Mouse (Mus musculus): Measurements from ENCODE around the gene Gm45837. TPM values are rescaled to one million over a fixed set of nuclear protein-coding genes. Genes with fewer than 3 reads are reported as not detected.
A peak's percentile ranks its signal among the peaks of the same experiment; 100 is the strongest.

Gene Gm45837
- total RNA-seq, 1 experiment from 2014 or later = 8.9 TPM

DNA sequence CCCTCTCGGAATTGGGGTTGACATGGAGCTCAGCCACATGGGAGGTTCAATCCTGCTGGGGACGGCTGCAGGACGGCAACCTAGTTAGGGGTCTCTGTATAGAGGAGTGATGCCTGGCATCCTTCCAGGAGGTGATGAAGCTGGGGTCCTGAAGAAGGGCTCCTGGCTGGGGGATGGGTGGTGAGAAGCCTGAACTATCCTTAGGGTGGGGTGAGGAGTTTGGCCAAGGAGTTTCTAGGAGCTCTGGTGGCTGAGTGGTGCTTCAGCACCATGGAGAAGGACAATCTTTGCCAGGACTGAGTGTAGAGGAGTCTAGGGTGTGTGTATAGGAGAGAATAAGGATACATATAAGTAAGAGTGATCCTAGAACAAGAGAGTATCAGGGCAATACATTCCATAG, 11.4 kb downstream of the Gm45837 start:
- no peak for ATAC-seq (replicated peaks; ENCODE audit: insufficient number of reproducible peaks, low FRiP score, low TSS enrichment, poor library complexity, severe bottlenecking)

DNA sequence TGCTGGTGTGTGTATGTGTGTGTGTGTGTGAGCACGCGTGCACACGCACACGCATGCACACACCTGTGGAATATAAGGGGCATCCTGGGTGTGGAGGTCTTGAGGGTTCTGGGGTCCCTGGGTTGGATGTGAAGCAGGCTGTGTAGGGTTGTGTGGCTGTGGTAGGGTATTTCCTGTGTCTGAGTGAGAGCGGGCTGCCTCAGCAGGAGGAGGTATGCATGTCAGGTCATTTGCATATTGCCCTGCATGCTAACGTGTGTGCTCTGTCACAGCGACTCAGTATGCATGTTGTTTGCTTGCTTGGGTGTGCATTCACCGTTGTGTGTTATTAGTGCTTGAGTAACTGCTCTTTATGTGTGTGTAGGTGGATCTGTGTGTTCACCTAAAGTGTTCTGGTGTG, 12.0 kb downstream of the Gm45837 start:
- peak; percentile 5; the same call in 1 of the 2 replicates for ATAC-seq (replicated peaks; ENCODE audit: insufficient number of reproducible peaks, low FRiP score, low TSS enrichment, poor library complexity, severe bottlenecking)

DNA sequence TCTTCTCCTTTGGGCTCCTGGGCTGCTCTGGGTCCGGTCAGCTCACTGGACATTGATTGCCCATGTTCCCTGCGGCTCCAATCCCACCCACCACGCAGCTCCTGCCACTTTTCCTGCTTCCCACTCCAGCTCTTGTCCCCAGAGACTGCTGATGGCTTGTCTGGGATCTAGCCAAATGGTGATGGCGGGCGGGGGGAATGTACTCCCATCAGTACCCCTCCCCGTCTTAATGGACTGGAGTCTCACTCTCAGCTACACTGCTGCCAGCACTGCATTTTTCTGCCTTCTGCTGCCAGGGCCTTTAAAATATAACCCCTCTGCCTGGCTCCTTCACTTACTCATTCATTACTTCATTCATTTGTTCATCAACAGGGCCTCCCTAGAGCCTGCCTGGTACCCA, 13.3 kb downstream of the Gm45837 start:
- ATAC-seq (replicated peaks; ENCODE audit: insufficient number of reproducible peaks, low FRiP score, low TSS enrichment, poor library complexity, severe bottlenecking) = no peak

DNA sequence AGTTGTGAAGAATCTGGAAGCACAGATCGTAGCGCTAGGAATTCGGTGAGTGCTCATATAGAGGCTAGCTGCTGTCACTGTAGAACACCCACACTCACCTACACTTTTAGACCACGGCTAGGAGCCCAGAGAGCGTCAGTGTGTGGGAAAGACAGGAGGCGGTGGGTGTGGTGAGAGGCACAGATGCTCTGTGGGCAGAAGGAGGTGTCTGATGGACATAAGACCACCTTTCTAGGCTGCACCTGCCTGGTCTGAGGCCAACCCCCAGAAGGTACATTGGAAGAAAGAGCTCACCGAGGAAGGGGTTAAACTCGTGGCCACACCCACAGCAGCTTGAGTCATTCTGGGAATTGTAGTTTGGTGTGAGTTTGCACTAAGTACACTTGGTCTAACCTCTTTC, 16.0 kb downstream of the Gm45837 start:
- ATAC-seq (replicated peaks; ENCODE audit: insufficient number of reproducible peaks, low FRiP score, low TSS enrichment, poor library complexity, severe bottlenecking) = no peak

DNA sequence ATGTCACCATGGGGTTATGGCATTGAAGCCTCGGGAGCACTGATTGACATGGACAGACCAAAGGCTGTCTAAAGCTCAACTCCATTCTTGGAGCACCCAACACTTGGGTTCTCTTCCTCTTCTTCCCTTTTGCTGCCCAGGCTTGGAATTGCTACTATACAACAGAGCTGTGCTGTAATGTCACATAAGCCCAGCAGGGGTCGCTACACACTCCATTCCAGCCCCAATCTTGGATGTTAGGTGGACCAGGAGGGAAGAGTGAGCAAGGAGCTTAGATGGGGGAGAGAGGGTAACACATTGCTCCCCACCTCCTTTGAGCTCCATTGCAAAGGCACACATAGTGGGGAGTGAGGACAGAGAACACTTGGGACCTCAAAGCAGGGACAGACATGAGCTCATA, 17.1 kb downstream of the Gm45837 start:
- ATAC-seq (replicated peaks; ENCODE audit: insufficient number of reproducible peaks, low FRiP score, low TSS enrichment, poor library complexity, severe bottlenecking) = peak; percentile 52; the same call in 1 of the 2 replicates

DNA sequence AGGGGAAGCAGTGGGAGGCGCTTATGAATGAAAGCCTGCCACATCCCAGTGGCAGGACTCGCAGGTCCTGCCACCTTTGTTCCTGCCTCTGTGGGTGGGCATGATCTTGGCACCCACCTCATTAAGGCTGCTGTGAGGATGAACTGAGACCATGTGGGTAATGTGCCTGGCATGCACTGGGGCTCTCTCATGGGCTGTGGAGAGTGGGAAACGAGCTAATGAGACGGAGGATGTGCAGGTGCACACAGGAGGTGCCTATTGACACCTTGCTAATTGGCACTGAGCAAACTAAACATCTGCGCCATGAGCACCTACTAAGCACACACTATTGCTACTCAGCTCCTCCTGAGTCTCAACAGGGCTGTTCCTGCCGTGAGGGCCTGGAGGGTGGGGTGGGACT, 24.4 kb downstream of the Gm45837 start:
- ATAC-seq (replicated peaks; ENCODE audit: insufficient number of reproducible peaks, low FRiP score, low TSS enrichment, poor library complexity, severe bottlenecking) = no peak

DNA sequence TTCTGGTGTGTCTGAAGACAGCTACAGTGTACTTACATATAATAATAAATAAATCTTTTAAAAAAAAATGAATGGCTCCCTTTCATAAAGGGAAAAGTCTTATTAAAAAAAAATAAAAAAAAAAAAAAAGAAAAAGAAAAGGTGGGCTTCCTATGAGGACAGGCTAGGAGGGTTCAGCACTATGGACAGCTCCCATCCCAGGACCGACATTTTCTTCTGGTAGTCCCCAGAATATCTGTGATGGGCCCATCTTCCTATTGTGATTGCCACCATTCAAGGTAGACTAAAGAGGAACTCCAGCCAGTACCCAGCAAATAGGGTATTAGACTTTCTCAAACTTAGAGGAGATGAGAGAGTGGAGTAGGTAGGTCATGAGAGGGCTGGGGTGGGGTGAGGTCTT, 27.2 kb downstream of the Gm45837 start:
- ATAC-seq (replicated peaks; ENCODE audit: insufficient number of reproducible peaks, low FRiP score, low TSS enrichment, poor library complexity, severe bottlenecking) = no peak

DNA sequence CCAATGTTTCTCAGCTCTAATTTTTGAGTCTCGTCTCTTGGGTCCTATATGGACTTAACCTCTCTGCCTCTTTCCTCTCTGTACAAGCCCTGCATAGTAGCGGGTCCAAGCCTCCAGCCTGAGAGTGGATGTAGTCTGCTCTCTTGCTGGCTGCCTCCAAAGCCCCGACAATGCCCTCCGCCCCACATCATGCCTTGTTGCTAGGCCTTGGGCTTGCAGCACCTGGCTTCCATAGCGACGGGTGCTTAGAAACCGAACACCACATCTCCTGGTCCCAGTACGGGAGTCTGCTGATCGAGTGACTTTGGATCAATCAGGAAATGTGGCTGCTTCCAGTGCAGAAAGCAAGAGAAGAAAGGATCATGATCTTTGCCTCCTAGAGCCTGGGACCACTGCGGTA, 32.4 kb downstream of the Gm45837 start:
- ATAC-seq (replicated peaks; ENCODE audit: insufficient number of reproducible peaks, low FRiP score, low TSS enrichment, poor library complexity, severe bottlenecking) = no peak

DNA sequence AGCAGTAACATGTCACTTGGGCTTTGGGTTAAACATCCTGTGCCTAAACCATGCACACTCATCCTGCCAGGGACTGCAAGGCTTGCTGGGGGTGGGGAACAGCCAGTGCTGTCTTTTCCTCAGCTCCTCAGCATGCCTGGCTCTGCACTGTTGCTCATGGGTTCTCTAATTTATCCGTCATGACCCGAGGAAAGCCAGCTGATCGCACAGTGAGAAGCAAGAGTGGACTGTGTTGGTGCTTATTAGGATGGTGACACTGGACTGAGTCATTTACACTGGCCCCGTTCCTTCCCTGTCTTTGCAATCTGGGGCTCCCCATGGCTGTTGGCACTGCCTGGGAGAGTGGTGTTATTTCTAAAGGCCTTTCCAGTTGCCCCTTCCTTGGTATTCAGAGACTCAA, 33.5 kb downstream of the Gm45837 start:
- no peak for ATAC-seq (replicated peaks; ENCODE audit: insufficient number of reproducible peaks, low FRiP score, low TSS enrichment, poor library complexity, severe bottlenecking)

DNA sequence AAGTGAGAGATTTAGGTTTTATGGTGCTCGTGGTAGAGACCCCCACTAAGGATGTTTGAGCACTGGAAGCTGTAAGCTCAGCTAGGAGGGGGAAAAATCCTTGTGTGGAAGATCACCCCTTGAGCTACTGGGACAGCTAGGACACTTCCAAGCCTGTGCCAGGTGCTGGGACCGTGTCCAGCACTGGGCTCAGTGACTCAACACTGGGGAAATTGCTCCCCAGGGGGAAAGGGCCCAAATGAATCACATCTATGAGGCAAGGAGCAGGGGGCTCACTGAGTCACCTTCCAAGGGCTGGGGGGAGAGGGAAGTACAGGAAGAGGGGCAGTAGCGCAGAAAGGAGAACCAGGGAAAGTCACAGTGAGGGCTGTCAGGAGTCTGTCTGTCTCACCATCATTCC, 39.2 kb downstream of the Gm45837 start:
- no peak for ATAC-seq (replicated peaks; ENCODE audit: insufficient number of reproducible peaks, low FRiP score, low TSS enrichment, poor library complexity, severe bottlenecking)

DNA sequence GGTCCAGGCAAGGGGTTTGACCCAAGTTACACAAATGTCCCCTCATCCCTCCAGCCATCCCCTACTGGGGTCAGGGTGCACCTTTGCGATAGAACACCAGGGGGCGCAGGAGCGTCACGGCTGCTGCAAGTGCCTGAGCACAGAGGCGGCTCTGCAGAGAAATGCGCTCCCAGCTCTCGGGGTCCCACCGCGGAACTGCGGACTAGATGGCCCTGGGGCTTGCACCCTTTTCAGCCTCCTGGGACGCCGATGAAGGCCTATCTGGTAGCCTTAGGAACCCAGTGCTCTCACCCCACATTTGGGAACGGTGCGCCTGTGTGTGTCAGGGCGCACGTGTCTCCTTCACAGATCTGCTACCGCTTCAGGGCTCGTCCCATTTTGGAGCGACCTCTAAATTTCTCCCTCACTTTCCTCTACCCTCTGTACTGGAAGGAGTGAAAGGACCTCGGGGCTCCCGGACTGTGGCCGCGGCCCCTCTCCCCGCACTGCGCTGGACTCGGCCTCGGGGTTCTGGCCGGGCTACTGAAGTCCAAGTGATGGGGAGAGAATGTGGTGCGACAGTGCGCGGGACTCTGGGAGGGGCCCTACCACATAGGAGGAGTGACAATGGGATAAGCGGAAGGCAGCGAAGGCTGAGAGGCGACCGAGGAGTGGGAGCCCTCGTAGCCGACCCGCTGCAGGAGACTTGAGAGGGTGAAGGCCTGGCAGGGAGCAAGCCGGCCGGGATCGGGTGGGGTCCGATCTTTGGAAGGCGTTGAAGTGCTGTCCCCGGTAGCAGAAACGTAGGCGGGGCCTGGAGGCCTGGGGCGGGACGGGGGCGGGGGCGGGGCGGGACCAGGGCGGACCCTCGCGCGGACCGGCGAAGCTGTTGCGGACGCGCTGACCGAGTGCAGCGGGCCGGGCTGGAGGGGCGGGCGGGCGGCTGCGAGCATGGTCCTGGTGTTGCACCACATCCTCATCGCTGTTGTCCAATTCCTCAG, 40.0 kb downstream of the Gm45837 start:
- ATAC-seq (replicated peaks; ENCODE audit: insufficient number of reproducible peaks, low FRiP score, low TSS enrichment, poor library complexity, severe bottlenecking) = peak; percentile 63

DNA sequence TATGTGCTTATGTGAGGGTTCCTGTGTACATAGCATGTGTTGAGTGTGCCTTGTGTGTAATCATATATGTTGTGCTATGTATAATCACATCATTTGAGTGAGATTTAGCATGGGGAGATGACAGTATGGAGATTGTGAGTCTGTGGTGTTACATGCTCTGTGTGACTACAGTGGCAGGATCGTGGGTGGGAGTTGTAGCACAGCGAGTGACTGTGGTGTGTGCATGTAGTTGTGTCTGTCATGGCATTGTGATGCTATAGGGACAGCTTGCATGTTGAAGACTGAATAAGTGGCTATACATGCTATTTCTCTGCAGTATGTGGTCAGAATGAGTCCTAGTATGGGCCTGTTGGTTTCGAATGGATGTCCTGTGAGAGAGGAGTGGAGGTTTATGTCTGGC, 42.0 kb downstream of the Gm45837 start:
- no peak for ATAC-seq (replicated peaks; ENCODE audit: insufficient number of reproducible peaks, low FRiP score, low TSS enrichment, poor library complexity, severe bottlenecking)

DNA sequence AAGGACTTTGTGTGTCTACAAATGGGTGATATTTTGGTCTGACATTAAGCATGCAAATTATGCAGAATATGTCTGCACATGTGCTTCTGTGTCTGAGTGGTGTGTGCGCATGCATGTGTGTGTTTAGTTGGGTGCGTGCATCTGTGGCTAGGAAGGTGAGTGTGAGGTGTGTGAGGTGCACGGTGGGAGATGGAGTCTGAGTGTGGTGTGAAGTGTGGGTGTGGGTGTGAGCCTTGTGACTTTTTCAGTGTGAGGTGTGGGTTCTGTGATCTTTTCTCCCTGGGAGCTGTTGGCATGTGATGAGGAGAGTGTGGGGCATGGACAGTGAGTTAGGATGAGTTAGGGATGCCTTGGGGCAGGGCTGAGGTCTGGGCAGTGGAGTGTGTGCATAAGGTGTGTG, 42.6 kb downstream of the Gm45837 start:
- ATAC-seq (replicated peaks; ENCODE audit: insufficient number of reproducible peaks, low FRiP score, low TSS enrichment, poor library complexity, severe bottlenecking) = no peak

DNA sequence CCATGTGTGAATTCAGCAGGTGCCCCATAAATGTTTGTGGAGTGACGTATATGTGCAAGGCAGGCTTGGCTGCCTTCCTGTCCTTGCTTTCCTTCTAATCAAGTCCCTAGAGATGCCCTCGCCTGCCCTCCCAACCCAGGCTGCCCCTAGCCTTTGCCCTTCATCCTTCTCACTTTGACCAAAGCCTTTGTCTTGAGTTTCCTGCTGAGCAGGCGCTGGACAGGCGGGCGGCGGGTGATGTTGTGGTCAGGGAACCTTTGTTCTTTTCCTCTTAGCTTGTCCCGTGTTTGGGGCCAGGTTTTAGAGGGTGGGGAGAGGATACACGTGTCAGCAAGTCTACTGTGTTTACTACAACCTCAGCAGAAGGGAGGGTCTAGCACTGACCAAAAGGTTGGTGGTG, 43.0 kb downstream of the Gm45837 start:
- no peak; the same call in 1 of the 2 replicates for ATAC-seq (replicated peaks; ENCODE audit: insufficient number of reproducible peaks, low FRiP score, low TSS enrichment, poor library complexity, severe bottlenecking)

DNA sequence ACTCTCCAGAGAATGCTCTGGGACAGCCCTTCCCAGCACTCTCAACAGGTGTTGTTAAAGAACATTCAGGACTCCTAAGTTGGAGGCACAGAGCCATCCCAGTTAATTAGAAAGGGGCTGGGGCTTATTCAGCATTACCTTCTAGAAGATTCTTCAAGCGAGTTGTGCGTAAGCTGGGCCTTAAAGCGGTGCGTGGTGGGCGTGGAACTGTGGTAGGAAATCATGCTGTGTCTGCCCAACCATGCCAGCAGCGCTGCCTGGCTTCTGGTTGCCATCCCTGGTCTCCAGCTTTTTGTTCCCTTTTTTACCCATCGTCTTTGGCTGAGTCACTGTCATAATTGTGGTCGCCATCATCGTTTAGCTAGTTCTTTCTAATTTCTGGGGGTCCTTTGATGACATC, 43.8 kb downstream of the Gm45837 start:
- ATAC-seq (replicated peaks; ENCODE audit: insufficient number of reproducible peaks, low FRiP score, low TSS enrichment, poor library complexity, severe bottlenecking) = no peak

DNA sequence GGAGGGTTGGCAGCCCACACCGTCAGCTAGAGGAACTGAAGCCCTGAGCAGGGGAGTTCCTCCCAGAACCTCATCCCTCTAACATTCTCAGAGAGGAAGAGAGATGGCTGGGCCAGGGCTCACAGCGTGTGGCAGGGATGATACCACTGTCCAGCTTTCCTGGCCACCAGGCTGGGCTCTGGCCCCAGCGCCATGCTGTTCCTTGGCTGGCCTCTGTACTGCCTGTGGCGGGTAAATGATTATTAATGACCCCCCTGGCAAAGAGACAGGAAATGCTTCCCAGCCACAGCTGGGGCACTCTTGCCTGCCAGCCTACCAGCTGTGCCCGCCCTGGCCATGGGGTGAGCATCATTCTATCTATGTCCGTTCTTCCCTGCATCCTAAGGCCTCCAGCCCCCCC, 44.5 kb downstream of the Gm45837 start:
- no peak for ATAC-seq (replicated peaks; ENCODE audit: insufficient number of reproducible peaks, low FRiP score, low TSS enrichment, poor library complexity, severe bottlenecking)

DNA sequence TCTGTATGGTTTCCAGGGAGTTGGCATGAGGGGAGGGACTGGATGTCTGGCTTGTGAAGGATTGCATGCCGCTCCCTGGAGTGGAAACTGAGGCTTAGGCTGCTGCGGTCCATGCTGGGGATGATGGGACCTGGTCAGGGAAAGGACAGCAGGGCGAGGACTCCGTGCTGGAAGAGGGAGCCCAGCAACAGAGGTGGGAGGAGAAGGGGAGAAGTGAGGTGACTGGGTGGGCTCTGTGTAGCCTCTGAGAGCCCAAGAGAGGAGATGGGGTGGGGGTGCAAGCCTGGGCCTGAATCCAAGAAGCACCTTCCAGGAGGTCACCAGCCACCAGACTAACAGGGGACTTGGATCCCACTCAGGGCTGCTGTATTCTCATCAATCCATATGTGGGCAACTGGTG, 45.6 kb downstream of the Gm45837 start:
- no peak for ATAC-seq (replicated peaks; ENCODE audit: insufficient number of reproducible peaks, low FRiP score, low TSS enrichment, poor library complexity, severe bottlenecking)

DNA sequence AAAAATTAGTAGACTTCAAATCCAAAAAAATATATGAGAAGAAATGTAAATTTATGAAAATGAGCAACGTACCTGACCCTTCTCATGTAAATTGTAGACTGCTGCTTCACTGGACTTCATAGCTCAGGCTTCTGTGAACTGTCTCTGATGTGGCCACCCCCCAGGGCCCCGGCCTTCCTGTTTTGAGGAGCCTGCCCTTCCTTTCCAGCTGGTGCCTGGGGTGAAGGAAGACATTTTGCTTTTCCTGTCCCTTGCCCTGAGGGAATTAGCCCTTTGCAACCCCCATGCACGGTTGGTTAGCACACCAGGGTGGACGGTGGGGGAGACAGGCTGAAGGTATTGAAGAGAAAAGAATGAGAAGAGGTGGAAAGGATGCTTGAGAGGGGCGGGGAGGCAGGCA, 46.1 kb downstream of the Gm45837 start:
- no peak for ATAC-seq (replicated peaks; ENCODE audit: insufficient number of reproducible peaks, low FRiP score, low TSS enrichment, poor library complexity, severe bottlenecking)

DNA sequence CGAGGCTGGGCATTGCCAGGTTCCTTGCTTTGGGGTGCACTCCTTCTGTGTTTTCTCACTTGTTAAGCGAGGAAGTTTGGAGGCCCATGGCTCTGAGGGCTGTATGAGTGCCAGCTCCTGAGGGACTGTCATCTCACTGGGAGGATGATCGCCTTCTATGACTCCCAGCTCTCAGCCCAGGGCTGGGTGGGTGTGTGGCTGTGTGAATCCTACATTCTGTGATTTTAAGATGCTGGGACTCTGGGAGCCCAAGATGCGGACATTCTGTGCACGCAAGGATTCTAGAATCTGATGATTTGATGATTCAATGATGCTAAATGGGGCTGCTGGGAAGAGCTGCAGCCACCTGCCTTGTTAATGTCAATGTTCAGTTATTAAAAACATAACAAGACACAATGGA, 46.6 kb downstream of the Gm45837 start:
- no peak for ATAC-seq (replicated peaks; ENCODE audit: insufficient number of reproducible peaks, low FRiP score, low TSS enrichment, poor library complexity, severe bottlenecking)

DNA sequence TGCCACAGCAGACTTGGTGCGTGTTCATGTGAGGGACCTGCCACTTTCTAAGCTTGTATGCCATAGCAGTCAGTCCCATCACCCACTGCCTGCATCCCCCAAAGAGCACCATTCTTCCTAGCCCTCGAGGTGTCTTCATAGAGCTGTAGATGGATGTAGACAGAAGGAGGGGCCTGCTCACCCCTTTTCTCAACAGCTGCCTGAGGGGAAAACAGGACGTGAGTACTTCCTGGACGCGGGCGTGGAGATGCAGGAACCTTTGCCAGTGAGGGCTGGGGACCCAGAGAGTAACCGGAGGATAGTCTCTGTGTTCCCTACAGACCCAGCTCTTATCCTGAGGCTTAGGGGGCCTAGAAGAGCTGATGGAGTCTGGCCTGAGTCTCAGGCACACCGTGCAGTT, 47.1 kb downstream of the Gm45837 start:
- no peak for ATAC-seq (replicated peaks; ENCODE audit: insufficient number of reproducible peaks, low FRiP score, low TSS enrichment, poor library complexity, severe bottlenecking)
